Mouse (Mus musculus) embryo, embryonic 9.5 days (tissue): Measurements from ENCODE around the gene Aox1.

Experiments used
- DNase-seq: peaks from one replicate; pipeline ENCODE4 v3.0.0-alpha.2; 2017; ENCODE audit errors: extremely low spot score

The Aox1 gene

DNA sequence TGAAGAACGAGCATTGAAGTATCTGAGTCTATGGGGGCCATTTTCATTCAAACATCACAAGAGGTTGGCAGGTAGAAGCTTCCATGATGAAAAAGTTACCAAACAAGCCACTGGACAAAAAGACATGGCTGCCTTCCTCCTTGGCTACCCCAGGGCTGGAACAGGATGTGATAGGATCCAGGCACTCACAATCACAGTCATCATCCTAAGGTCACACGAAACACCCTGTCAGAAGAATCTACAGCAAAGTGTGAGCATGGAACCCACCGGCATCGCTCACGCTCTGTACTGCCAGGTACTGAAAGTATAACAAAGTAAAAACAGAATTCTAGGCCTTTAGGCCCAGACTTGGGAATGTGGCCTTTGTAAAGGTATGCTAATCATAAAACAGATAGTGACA lies 80.5 kb downstream of the Aox1 start:
- DNase-seq: no peak

DNA sequence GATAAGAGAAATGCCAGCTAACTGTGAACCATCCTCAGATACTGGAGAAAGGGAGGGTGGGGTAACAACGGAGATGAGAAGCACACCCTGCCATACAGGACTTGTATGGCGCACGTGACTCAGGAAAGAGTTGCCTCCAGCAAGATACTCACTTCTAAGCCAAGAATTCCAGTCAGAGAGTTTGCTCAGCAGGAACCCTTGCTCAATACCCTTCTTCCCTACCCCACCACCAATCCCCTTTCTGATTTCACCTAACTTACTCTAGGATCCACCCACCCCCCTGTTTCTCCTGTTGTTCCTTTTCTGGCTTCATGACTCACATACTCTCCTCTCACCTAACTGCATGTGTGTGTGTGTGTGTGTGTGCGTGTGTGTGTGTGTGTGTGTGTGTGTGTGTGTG lies 81.6 kb downstream of the Aox1 start:
- DNase-seq: no peak

GRCm38 (mm10) chr1:58112880-58113279 lies 83.1 kb downstream of the Aox1 start, which contains the start of gene Aox3:
Aox3 (plus strand) TSS chr1:58113130.
- peak; percentile 70 for DNase-seq

DNA sequence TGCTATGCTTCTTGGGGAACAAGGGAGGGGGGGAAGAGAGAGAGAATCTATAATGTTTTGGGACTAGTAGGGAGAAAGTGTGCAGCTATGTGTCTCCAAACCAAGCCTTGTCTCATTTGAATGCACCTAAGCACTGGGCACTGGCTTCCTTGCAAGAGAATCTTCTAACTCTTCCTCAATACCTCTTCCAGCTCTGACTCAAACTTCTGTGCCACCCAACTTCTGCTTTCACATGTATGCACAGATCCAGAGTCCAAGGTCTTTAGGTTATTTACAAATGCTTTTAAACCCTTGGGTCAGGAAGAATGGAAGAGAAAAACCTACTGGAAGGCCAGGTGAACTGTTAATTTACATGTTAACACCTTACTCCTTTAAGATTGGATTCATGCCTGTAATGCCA lies 83.7 kb downstream of the Aox1 start:
- DNase-seq: no peak

DNA sequence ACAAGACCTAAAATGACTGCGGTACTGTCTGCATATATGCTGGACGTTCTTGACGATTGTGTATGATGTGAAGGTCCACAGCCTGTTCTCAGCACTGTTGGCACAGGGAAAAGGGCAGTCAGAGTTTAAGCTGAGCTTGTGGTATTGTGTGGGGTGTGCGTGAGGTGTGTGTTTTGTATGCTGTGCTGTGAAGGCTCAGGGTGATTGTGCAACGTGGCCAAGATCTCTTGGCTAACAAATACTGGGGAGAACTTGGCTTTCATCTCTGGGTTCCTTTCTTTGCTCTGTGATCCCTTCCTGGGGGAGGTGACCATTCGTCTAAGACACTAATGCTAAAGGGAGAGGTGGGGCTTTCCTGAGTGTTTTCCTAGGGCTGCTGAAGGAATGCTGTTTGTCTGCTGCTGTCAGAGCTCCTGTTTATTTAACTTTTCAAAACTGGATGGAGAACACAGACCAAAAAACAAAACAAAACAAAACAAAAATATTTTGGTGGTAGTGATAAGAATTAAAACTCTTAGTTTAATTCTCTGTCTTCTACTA lies 84.4 kb downstream of the Aox1 start:
- DNase-seq: no peak

GRCm38 (mm10) chr1:58114666-58115375 lies 85.1 kb downstream of the Aox1 start:
- DNase-seq: no peak

GRCm38 (mm10) chr1:58118231-58118630 lies 88.5 kb downstream of the Aox1 start:
- no peak for DNase-seq

DNA sequence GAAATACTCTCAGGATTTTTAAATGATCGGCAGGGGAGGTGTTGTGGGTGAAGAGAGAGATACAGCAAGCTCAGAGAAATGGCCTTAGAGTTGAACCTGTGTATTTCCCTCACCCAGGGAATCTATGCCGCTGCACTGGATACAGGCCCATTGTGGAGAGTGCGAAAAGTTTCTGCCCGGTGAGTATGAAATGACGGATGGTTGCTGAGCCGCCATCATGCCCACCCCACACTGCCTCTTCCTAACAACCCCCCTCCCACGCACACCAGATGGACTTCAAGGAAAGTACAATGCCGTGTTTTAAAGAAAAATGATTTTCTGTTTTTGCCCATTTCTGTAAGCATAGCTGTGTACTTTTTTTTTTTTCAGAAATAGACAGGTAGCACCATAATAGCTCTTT lies 95.2 kb downstream of the Aox1 start:
- DNase-seq: no peak

DNA sequence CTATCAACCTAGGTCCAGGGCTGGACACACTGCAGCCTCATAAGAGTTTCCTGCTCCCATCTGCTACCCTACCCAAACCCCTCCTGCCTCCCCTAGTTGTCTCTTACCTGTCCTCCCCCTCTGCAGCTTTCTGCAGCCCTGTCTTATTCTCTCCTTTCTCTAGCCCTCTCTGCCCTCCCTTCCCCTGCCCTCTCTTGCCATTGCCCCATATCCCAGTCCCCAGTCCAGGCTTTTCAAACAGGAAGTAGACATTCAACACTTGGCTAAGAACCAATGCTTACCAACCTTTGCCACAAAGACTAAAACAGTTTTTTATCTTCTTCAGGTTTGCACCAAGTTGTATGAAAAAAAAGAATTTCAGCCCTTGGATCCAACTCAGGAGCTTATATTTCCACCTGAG lies 108.2 kb downstream of the Aox1 start:
- no peak for DNase-seq

DNA sequence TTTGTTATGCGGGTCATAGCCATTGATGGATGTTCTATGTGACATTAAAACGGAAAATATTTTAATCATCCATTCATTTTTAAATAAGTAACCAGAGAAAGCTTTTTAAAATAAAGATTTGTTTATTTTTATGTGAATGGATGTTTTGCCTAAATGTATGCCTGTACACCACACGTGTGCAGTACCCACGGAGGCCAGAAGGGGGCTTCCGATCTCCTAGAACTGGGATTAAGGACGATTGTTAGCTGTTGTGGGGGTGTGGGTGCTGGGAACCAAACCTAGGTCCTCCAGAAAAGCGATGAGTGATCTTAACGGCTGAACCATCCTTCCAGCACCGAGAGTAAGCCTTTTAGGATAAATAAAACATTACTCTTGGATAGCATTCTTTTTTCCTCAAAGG lies 109.3 kb downstream of the Aox1 start:
- DNase-seq: no peak

- DNase-seq: no peak
Observed at GRCm38 (mm10) chr1:58140607-58141006, 110.9 kb downstream of the Aox1 start.

GRCm38 (mm10) chr1:58144384-58145069 lies 114.8 kb downstream of the Aox1 start:
- no peak for DNase-seq

DNA sequence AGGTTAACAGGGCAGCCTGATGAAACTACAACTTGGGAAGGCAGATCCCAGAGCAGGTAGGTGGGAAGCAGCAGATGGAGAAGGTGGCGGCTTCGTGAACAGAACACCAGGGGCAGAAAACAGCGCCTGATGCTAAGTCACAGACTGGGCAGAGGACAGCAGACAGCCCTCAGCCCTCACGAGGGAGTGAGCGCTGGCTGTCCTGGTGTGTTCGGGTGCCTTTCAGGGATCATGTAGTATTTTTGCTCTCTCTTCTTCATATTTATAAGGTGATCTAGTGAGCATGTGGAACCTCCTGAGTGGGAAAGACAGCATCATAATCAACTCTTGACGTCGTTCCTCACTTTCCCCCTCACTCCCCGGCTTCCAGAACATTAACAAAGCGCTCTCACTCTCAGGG lies 116.3 kb downstream of the Aox1 start:
- DNase-seq: no peak

- DNase-seq: no peak
Observed at GRCm38 (mm10) chr1:58147776-58148175, 118.0 kb downstream of the Aox1 start.

DNA sequence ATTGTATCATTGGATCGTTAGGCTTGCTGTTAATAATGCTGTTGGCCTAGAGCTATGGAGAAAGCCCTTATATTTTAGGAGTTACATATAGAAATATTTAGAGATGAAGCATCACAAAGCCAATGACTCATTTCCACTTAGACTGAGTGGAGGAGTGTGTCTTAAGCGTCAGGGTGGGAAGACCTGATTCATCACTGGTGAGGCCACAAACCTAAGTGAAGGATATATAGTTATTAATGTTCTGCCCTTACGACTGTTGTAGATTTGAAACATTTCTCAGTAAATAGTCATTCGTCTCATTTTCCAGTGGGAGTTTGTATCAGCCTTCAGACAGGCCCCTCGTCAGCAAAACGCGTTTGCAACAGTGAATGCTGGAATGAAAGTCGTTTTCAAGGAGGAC lies 122.5 kb downstream of the Aox1 start:
- DNase-seq: no peak
